Mouse (Mus musculus) MEL (cell line): ENCODE results near the gene Pard3b.

Source experiments
- CTCF ChIP-seq, 3 experiments: IDR thresholded peaks in 2 of 3; conservative IDR thresholded peaks in 1 of 3; 2 replicates each; pipeline ENCODE4 v1.5.1; 2011 to 2012; ENCODE audit warnings: low read length in 3 of 3, low read depth in 2 of 3, mild to moderate bottlenecking in 2 of 3, improper control_type of control experiment in 1 of 3, inconsistent platforms in 1 of 3, mixed read lengths in 1 of 3, moderate library complexity in 1 of 3; ENCODE audit not compliant: control insufficient read depth in 1 of 3, insufficient read depth in 1 of 3, poor library complexity in 1 of 3, severe bottlenecking in 1 of 3
- EP300 ChIP-seq, 2 experiments: IDR thresholded peaks; 2 replicates each; pipeline ENCODE4 v1.6.1; 2011; ENCODE audit warnings: improper control_type of control experiment in 2 of 2, low read length in 2 of 2, low read depth in 1 of 2, mild to moderate bottlenecking in 1 of 2
- ETS1 ChIP-seq: IDR thresholded peaks from 2 replicates; pipeline ENCODE4 v1.6.1; 2012; ENCODE audit warnings: low read depth, mild to moderate bottlenecking, inconsistent platforms, low read length, improper control_type of control experiment, moderate library complexity
- GATA1 ChIP-seq: IDR thresholded peaks from 2 replicates; pipeline ENCODE4 v1.6.1; 2011; ENCODE audit warnings: low read depth, low read length, improper control_type of control experiment
- HCFC1 ChIP-seq: IDR thresholded peaks from 2 replicates; pipeline ENCODE4 v1.6.1; 2012; ENCODE audit warnings: low read depth, mild to moderate bottlenecking, inconsistent platforms, low read length, improper control_type of control experiment, moderate library complexity
- MYB ChIP-seq: IDR thresholded peaks from 2 replicates; pipeline ENCODE4 v1.6.1; 2011; ENCODE audit warnings: mild to moderate bottlenecking, low read depth, low read length, improper control_type of control experiment
- NRF1 ChIP-seq: IDR thresholded peaks from 2 replicates; pipeline ENCODE4 v1.6.1; 2014; ENCODE audit warnings: low read depth, mild to moderate bottlenecking, inconsistent platforms, low read length, improper control_type of control experiment, moderate library complexity; ENCODE audit not compliant: poor library complexity, insufficient read depth, severe bottlenecking
- POLR2A ChIP-seq, 2 experiments: IDR thresholded peaks; 2 replicates each; pipeline ENCODE4 v1.6.1; 2011 to 2012; ENCODE audit warnings: low read length in 2 of 2, mild to moderate bottlenecking in 2 of 2, control low read depth in 1 of 2, improper control_type of control experiment in 1 of 2, low read depth in 1 of 2, moderate library complexity in 1 of 2; ENCODE audit not compliant: control insufficient read depth in 1 of 2, insufficient read depth in 1 of 2, poor library complexity in 1 of 2
- POLR2AphosphoS2 ChIP-seq: IDR thresholded peaks from 2 replicates; pipeline ENCODE4 v1.6.1; 2011; ENCODE audit warnings: low read length, improper control_type of control experiment
- RCOR1 ChIP-seq: IDR thresholded peaks from 2 replicates; pipeline ENCODE4 v1.6.1; 2012; ENCODE audit warnings: low read depth, mild to moderate bottlenecking, inconsistent platforms, low read length, improper control_type of control experiment
- TAL1 ChIP-seq: IDR thresholded peaks from 2 replicates; pipeline ENCODE4 v1.6.1; 2012; ENCODE audit warnings: mild to moderate bottlenecking, inconsistent platforms, low read length, moderate library complexity, mixed read lengths
- TBP ChIP-seq: IDR thresholded peaks from 2 replicates; pipeline ENCODE4 v1.8.0; 2011; ENCODE audit warnings: low read depth, low read length, improper control_type of control experiment
- UBTF ChIP-seq: IDR thresholded peaks from 2 replicates; pipeline ENCODE4 v1.6.1; 2012; ENCODE audit warnings: low read depth, mild to moderate bottlenecking, inconsistent platforms, low read length, improper control_type of control experiment, moderate library complexity, borderline replicate concordance; ENCODE audit not compliant: insufficient read depth

GRCm38 (mm10) chr1:62278586-62278985 lies 640.0 kb downstream of the Pard3b start:
- no peak for TF ChIP-seq EP300 (IDR thresholded peaks at IDR 0.05; ENCODE audit: low read depth in 1 of 2, low read length in 2 of 2)
- TF ChIP-seq ETS1: no peak
- TF ChIP-seq POLR2AphosphoS2: no peak
- no peak for TF ChIP-seq POLR2A (IDR thresholded peaks at IDR 0.05; ENCODE audit: control insufficient read depth in 1 of 2, insufficient read depth in 1 of 2, low read depth in 1 of 2, low read length in 2 of 2, poor library complexity in 1 of 2)
- no peak for TF ChIP-seq TBP
- TF ChIP-seq RCOR1: no peak
- no peak for TF ChIP-seq CTCF (IDR thresholded peaks at IDR 0.05 in 2 of 3, conservative IDR thresholded peaks at IDR 0.05 in 1 of 3; ENCODE audit: control insufficient read depth in 1 of 3, insufficient read depth in 1 of 3, low read depth in 2 of 3, low read length in 3 of 3, poor library complexity in 1 of 3, severe bottlenecking in 1 of 3)
- no peak for TF ChIP-seq GATA1
- no peak for TF ChIP-seq TAL1
- no peak for TF ChIP-seq UBTF
- TF ChIP-seq MYB: no peak
- TF ChIP-seq HCFC1: no peak
- no peak for TF ChIP-seq NRF1
